In genomic region chr5:24750321-24751304, GRCm38 (mm10) we compare ENCODE assay signal across 8 mouse cellular contexts. TPM values are rescaled to one million over a fixed set of nuclear protein-coding genes. Genes with fewer than 3 reads are reported as not detected.
DNase-seq lines count a peak whose midpoint lies in the region; ATAC-seq lines count a peak whose summit lies in the region.

No protein-coding gene starts in this region.

- peaks cover 44% of the 10 kb centered on the region for H3K4me1 ChIP-seq in intestine, embryonic 15.5 days (replicated peaks)

- H3K4me3 ChIP-seq in intestine, embryonic 15.5 days (replicated peaks) = peak overlapping the region; percentile 53

- intact Hi-C loops in left cerebral cortex, postnatal 14 days (cut with DNase I) = loop anchor here (2.0 kb wide), 1 partner anchor 66 kb away; the partner anchor contains the start of gene Nub1

- peak; percentile 82 for ATAC-seq in intestine, embryonic 15.5 days
- peak; percentile 70 for ATAC-seq in megakaryocyte-erythroid progenitor cell, adult 5-6 weeks (replicated peaks; ENCODE audit: low FRiP score, low TSS enrichment, poor library complexity, severe bottlenecking)

- WGBS in intestine, embryonic 15.5 days = 1% methylated on average over 58 of the region's 59 CpGs

- no peaks in the 10 kb centered on the region for H3K9me3 ChIP-seq in intestine, embryonic 15.5 days

- no peaks in the 10 kb centered on the region for H3K27me3 ChIP-seq in intestine, embryonic 15.5 days (replicated peaks)

- H3K9ac ChIP-seq in intestine, embryonic 15.5 days = peak overlapping the region; percentile 72

- peak overlapping the region; percentile 89 for H3K4me2 ChIP-seq in intestine, embryonic 15.5 days (replicated peaks)

- peak; percentile 91 for DNase-seq in adrenal gland, adult 2 months
- peak; percentile 92 for DNase-seq in embryo, embryonic 10.5 days (ENCODE audit: low spot score)
- DNase-seq in gastrocnemius, postnatal 25 days = peak; percentile 85
- DNase-seq in left cerebral cortex, postnatal 14 days (ENCODE audit: low spot score in 2 of 2) = peak; percentile 86 to 87
- peak; percentile 86 for DNase-seq in right cerebral cortex, postnatal 14 days
- peak; percentile 86 to 90 for DNase-seq in urinary bladder, postnatal 4 days (ENCODE audit: low spot score in 2 of 2)

- peak overlapping the region; percentile 96 for H3K27ac ChIP-seq in intestine, embryonic 15.5 days

- no peaks in the 10 kb centered on the region for H3K36me3 ChIP-seq in intestine, embryonic 15.5 days

RNA-seq across cellular contexts. Expression of gene Crygn, which starts 7.2 kb away (rescaled TPM):
- 1 to 10 TPM in 1 of 2 experiments, not detected in 1; 3.6 TPM for total RNA-seq in adrenal gland, adult 2 months (2021)
- polyA plus RNA-seq in adrenal gland, adult 2 months (2012; rRNA removed) = not detected in 2 replicates
- total RNA-seq in gastrocnemius, postnatal 25 days (2021) = not detected
- polyA plus RNA-seq in intestine, embryonic 15.5 days (2015; fragmentation: Nextera tagmentation; extraction: Ambion mirVana) = 1.3 and 1.8 TPM in 2 replicates
- not detected for total RNA-seq in left cerebral cortex, postnatal 14 days (2021)
- total RNA-seq in megakaryocyte-erythroid progenitor cell, adult 5-6 weeks (2014; fragmentation: Nextera tagmentation) = not detected in 2 replicates
- total RNA-seq in megakaryocyte-erythroid progenitor cell, adult 5-6 weeks (2017) = not detected in 2 replicates

RNA-seq across cellular contexts. Expression of gene Wdr86, which starts 20.1 kb away (rescaled TPM):
- total RNA-seq in adrenal gland, adult 2 months (2021) = 1 to 10 TPM in 1 of 2 experiments, under 1 TPM in 1; 0.66 to 1.7 TPM
- polyA plus RNA-seq in adrenal gland, adult 2 months (2012; rRNA removed) = 7.4 and 7.6 TPM in 2 replicates
- not detected for total RNA-seq in gastrocnemius, postnatal 25 days (2021)
- polyA plus RNA-seq in intestine, embryonic 15.5 days (2015; fragmentation: Nextera tagmentation; extraction: Ambion mirVana) = 10.6 and 11.6 TPM in 2 replicates
- total RNA-seq in left cerebral cortex, postnatal 14 days (2021) = 1 to 10 TPM; 1.1 to 1.3 TPM
- total RNA-seq in megakaryocyte-erythroid progenitor cell, adult 5-6 weeks (2014; fragmentation: Nextera tagmentation) = 0.32 TPM in 1 of 2 replicates, not detected in the other
- total RNA-seq in megakaryocyte-erythroid progenitor cell, adult 5-6 weeks (2017) = 0.42 TPM in 1 of 2 replicates, not detected in the other

Comparison
In these comparisons a context has a peak if more than half of its experiments do, and no peak if none do; other contexts are left out.
1. Peak in every context shown above with its lines: DNase-seq, ATAC-seq, H3K4me3 ChIP-seq and H3K27ac ChIP-seq.